Mouse (Mus musculus) G1E (cell line): ENCODE results near the gene Bdh1. TPM values are rescaled to one million over a fixed set of nuclear protein-coding genes. Genes with fewer than 3 reads are reported as not detected.

ENCODE experiments used
- ATAC-seq: 2 replicates; pipeline ENCODE4 v1.8.0; 2016; ENCODE audit warnings: mild to moderate bottlenecking; ENCODE audit not compliant: insufficient number of reproducible peaks, poor library complexity, low FRiP score, severe bottlenecking; ENCODE audit errors: extremely low read depth
- DNase-seq: peaks from one replicate; pipeline ENCODE4 v3.0.0; 2012; ENCODE audit warnings: low spot score
- H3K27me3 ChIP-seq: 2 replicates; pipeline ENCODE4 v1.6.1; 2012; ENCODE audit warnings: mild to moderate bottlenecking, low read length, inconsistent platforms; ENCODE audit not compliant: insufficient read depth
- H3K36me3 ChIP-seq: replicated peaks from 2 replicates; pipeline ENCODE3; 2012; ENCODE audit warnings: mild to moderate bottlenecking, inconsistent platforms
- H3K4me1 ChIP-seq: 2 replicates; pipeline ENCODE4 v1.6.1; 2012; ENCODE audit warnings: low read depth, low read length, inconsistent platforms, mixed read lengths; ENCODE audit not compliant: insufficient read depth
- H3K4me3 ChIP-seq: 2 replicates; pipeline ENCODE4 v1.5.1; 2012; ENCODE audit warnings: low read depth, mild to moderate bottlenecking, inconsistent platforms, low read length, moderate library complexity, mixed read lengths
- H3K9me3 ChIP-seq: replicated peaks from 2 replicates; pipeline ENCODE4 v1.6.1; 2012; ENCODE audit warnings: inconsistent platforms
- CTCF ChIP-seq: IDR thresholded peaks from 2 replicates; pipeline ENCODE4 v1.5.1; 2012; ENCODE audit warnings: low read depth, low read length, inconsistent platforms, mixed read lengths
- GATA1 ChIP-seq: IDR thresholded peaks from 2 replicates; pipeline ENCODE4 v1.6.1; 2012; ENCODE audit warnings: borderline replicate concordance, low read length, inconsistent platforms, mixed read lengths
- GATA2 ChIP-seq: IDR thresholded peaks from 2 replicates; pipeline ENCODE4 v1.6.1; 2012; ENCODE audit warnings: low read depth, low read length, inconsistent platforms, borderline replicate concordance
- POLR2AphosphoS5 ChIP-seq: IDR thresholded peaks from 2 replicates; pipeline ENCODE4 v1.6.1; 2012; ENCODE audit warnings: low read depth, low read length, inconsistent platforms; ENCODE audit not compliant: insufficient replicate concordance
- TAL1 ChIP-seq: conservative IDR thresholded peaks from 2 replicates; pipeline ENCODE4 v1.6.1; 2012; ENCODE audit warnings: low read depth, low read length, inconsistent platforms, mixed read lengths
- polyA plus RNA-seq: library from polyadenylated mRNA; stranded (reverse); fragments of >175 nt; gene quantifications from 2 replicates; pipeline ENCODE4 v1.2.3, GENCODE M21; 2012
- total RNA-seq, 2 experiments: library from RNA; stranded (forward) in 1 of 2; stranded (reverse) in 1 of 2; fragments of 200-1000 nt in 1 of 2; fragments of >200 nt in 1 of 2; fragmentation: Nextera tagmentation in 1 of 2; gene quantifications; 2 replicates each; pipeline ENCODE4 v1.2.3; 2014 to 2017

The Bdh1 gene
- total and polyA plus RNA-seq, 3 experiments, result 0.11 TPM; not detected in 2

DNA sequence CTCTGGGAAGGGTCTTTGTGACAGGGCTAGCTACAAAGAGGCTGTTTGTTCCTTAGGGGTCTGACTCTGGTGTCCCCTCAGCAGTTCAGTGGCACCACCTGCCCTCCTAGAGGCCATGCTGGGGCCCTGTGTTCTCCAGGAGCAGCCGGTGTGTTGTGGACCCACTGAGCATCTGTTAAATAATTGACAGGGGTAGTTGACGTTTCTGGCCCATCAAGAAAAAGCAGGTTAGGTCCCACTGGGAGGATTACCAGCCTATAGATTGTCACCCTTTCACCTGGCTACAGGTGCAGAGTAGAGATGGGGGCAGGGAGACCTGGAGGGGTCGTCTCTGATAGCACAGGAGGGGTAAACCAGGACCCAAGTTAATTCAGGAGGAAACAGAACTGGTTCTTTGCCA lies 29.2 kb downstream of the Bdh1 start:
- H3K36me3 ChIP-seq, result no peaks in the 10 kb centered on the region

DNA sequence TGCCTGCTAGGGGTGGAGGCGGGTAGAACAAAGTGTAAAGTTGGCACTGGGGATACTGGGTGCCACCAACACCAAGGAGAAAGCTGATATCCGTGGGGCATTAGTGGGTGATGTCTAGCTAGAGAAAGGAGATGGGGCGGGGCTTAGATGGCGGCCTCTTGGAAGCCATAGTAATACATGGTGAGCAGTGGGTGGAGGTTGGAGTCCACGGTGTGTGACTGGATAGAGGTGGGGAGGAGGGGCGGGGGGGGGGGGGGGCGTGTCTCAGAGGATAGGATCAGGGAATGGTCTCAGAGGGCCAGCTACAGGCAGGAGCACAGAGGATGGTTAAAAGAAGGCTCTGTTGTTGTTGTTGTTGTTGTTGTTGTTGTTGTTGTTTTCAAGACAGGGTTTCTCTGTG lies 30.4 kb downstream of the Bdh1 start:
- ATAC-seq (no peak), DNase-seq (no peak)
- Histone ChIP-seq H3K4me3 (no peak overlapping the region), H3K4me1 (no peaks in the 10 kb centered on the region), H3K9me3 (no peaks in the 10 kb centered on the region), H3K27me3 (peaks cover 37% of the 10 kb centered on the region; the same call in 1 of the 2 replicates), H3K36me3 (no peaks in the 10 kb centered on the region)
- no peak for TF ChIP-seq CTCF
- no peak for TF ChIP-seq GATA1
- no peak for TF ChIP-seq POLR2AphosphoS5
- TF ChIP-seq GATA2, result no peak
- no peak for TF ChIP-seq TAL1

More for the DNA sequence above, 29.2 kb downstream of the Bdh1 start:
- Histone ChIP-seq H3K4me3 (no peak overlapping the region), H3K4me1 (no peaks in the 10 kb centered on the region), H3K27me3 (peaks cover 33% of the 10 kb centered on the region; the same call in 1 of the 2 replicates), H3K9me3 (no peaks in the 10 kb centered on the region)
- no peak for DNase-seq
- TF ChIP-seq GATA1 (no peak), CTCF (no peak), GATA2 (no peak), TAL1 (no peak), POLR2AphosphoS5 (no peak)
- no peak for ATAC-seq

DNA sequence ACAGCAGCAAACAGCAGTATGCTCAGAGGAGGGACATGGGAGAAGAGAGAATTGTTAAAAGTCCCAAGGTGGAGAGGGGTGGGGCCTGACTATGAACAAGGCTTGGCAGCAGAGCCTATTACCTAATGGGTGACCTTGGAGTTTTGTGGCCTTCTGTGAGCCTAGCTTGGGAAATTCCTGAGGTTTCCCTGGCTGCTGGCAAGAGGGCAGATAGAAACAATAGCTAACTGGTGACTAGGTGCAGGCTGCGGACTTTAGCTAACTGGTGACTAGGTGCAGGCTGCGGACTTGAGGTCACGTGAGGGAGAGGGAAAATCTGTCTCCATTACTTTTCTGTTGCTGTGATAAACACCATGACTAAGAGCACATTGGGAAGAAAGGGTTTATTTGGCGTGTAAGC lies 31.9 kb downstream of the Bdh1 start:
- Histone ChIP-seq H3K4me1 (peaks cover 7% of the 10 kb centered on the region), H3K4me3 (no peak overlapping the region), H3K9me3 (no peaks in the 10 kb centered on the region), H3K27me3 (peaks cover 40% of the 10 kb centered on the region; the same call in 1 of the 2 replicates), H3K36me3 (no peaks in the 10 kb centered on the region)
- ATAC-seq (no peak), DNase-seq (no peak)
- no peak for TF ChIP-seq POLR2AphosphoS5
- no peak for TF ChIP-seq TAL1
- TF ChIP-seq GATA1, result no peak
- TF ChIP-seq GATA2, result no peak
- no peak for TF ChIP-seq CTCF

DNA sequence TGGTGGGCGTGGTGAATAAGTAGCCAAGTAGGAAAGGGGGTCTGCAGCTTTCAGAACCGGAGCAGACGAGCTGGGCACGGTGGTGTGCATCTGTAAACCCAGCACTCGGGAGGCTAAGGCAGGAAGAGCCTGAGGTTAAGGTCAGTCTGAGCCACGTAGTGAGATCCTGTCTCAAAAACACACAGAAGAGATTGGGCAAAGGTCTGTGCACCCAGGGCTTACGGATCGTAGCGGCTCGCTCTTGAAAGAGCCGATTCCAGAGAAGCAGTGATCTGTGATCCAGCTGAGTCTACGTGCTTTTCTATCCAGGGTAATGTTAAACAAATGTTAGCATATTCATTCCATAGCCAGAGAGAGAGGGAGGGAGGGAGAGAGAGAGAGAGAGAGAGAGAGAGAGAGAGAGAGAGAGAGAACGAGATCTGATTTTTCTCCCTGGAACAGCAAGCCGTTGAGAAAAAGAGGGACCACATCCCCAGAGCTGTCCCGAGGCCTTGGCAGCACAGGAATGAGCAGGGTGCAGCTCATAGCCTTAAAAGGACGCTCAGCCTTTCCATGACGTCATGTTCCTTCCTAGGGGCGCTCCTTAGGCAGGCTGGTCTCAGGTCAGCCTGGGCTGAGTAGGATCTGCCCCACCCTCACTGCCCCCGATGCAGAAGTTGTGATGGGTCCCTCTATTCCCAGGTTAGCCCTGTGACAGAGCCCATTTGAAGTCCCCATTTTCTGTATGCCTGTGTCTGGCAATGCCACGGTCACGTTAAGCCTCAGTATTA lies 33.4 kb downstream of the Bdh1 start:
- DNase-seq, result no peak
- Histone ChIP-seq H3K4me3 (no peak overlapping the region), H3K4me1 (peaks cover 13% of the 10 kb centered on the region), H3K36me3 (no peaks in the 10 kb centered on the region), H3K27me3 (peaks cover 46% of the 10 kb centered on the region; the same call in 1 of the 2 replicates), H3K9me3 (no peaks in the 10 kb centered on the region)
- no peak for ATAC-seq
- TF ChIP-seq CTCF (no peak), GATA1 (no peak), POLR2AphosphoS5 (no peak), TAL1 (no peak), GATA2 (no peak)

DNA sequence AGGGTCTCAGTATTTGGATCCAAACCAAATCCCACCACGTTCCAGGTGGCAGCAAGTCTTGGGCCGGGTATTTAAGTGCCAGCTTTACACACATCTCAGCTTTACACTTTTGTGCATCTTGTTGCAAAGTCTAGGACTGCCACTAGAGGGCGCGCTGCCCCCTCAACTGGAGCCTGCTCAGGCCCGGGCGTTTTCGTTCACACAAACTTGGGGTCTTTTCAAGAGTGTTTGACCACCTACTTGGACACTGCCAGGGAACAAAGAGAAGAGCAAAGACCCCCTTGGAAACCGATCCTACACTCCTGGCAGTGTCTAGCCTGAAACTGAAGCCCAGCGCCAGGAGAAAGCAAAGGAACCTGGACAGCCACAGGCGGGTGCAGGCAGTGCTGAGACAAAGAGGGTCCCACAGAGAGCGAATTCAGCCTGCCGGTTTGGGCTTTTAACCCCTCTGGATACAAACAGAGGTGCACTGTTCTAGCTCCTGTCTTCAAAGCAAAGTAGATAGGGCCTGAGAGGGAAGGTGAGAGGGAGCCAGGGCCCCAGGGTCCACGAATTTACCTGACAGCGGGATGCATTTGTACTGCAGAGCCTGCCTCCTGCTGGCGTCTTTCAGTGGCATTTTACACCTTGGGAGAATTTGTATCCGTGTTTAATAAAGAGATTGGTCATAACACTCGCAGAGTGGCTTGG lies 36.3 kb downstream of the Bdh1 start:
- DNase-seq, result peak; percentile 47
- peaks cover 13% of the 10 kb centered on the region for H3K4me1 ChIP-seq
- H3K27me3 ChIP-seq, result peaks cover 55% of the 10 kb centered on the region

DNA sequence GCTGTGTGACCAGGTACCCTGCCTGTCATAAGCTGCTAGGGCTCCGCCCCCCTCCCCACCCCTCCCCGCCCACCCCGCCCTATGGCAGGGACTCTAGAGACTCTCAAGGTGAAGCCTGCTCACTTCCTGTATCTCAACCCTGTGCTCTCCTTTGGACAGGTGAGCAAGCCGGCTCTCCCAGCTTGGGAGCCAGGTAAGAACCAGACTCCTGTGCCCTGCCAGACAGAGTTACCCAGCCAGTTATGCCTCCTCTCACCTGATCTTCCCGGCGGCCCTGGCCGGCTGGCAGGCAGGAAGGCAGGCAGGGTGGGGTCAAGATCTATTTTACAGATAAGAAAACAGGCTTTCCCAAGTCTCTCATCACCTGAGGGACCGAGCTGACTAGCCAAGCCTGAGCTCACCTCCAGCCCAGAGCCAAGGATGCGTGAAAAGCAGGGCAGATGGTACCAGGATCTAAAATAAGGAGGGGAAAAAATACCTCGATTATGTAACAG lies 37.9 kb downstream of the Bdh1 start:
- peaks cover 56% of the 10 kb centered on the region for H3K27me3 ChIP-seq
- no peaks in the 10 kb centered on the region for H3K36me3 ChIP-seq
- DNase-seq (no peak), ATAC-seq (no peak)
- H3K4me3 ChIP-seq, result no peak overlapping the region; the same call in 1 of the 2 replicates
- peaks cover 13% of the 10 kb centered on the region for H3K4me1 ChIP-seq
- TF ChIP-seq GATA2 (no peak), POLR2AphosphoS5 (no peak), TAL1 (no peak), GATA1 (no peak), CTCF (no peak)
- H3K9me3 ChIP-seq, result no peaks in the 10 kb centered on the region

More for the DNA sequence above, 36.3 kb downstream of the Bdh1 start:
- H3K36me3 ChIP-seq, result no peaks in the 10 kb centered on the region
- TF ChIP-seq GATA1 (no peak), TAL1 (no peak), CTCF (peak; percentile 75)
- H3K4me3 ChIP-seq, result no peak overlapping the region; the same call in 1 of the 2 replicates
- no peak for ATAC-seq
- H3K9me3 ChIP-seq, result no peaks in the 10 kb centered on the region
